Mouse (Mus musculus): ENCODE measurements at regions not wholly inside any gene's neighbourhood (a gene's known extent, or its start where the extent isn't known, plus 50 kb on each side); places are given as distances from the start of the nearest gene placed in this dataset.

DNA sequence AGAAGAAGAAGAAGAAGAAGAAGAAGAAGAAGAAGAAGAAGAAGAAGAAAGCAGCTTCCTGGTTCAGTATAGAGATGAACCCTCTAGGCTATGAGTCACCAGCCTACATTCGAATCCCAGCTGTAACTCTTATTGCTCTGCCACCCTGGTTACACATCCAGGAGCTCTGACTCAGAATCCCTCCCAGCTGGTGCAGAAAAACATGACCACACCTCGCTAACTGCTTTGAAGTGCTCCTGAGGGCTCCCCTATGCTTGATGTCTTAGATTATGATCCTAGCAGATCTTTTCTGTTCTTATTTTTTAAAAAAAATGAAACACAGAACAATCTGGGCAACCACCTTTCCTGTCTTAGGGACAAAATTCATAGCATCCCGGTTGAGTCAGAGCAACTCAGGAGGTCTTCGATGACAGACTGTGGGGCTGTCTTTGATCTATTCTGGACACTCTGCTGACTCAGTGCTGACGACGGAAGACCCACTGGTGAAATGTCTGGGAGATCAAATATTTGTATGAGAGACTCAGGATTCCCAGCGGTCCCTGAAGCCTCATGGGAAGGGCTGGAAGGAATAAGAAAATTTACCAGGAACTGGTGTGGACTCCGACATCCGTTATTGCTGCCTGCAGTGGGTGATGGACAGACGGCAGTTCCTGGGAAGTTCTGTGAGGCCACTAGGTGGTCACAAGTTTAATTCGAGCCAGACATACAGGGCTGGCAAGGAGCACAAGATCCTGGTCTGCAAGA is 100.0 kb upstream of the Zfp217 start:
- TF ChIP-seq GATA1 (IDR thresholded peaks at IDR 0.05; ENCODE audit: low read length) = no peak
- TF ChIP-seq TAL1 (IDR thresholded peaks at IDR 0.05; ENCODE audit: low read length) = no peak
